Comparison of ENCODE assay signal across 14 mouse cellular contexts in the genomic region with DNA sequence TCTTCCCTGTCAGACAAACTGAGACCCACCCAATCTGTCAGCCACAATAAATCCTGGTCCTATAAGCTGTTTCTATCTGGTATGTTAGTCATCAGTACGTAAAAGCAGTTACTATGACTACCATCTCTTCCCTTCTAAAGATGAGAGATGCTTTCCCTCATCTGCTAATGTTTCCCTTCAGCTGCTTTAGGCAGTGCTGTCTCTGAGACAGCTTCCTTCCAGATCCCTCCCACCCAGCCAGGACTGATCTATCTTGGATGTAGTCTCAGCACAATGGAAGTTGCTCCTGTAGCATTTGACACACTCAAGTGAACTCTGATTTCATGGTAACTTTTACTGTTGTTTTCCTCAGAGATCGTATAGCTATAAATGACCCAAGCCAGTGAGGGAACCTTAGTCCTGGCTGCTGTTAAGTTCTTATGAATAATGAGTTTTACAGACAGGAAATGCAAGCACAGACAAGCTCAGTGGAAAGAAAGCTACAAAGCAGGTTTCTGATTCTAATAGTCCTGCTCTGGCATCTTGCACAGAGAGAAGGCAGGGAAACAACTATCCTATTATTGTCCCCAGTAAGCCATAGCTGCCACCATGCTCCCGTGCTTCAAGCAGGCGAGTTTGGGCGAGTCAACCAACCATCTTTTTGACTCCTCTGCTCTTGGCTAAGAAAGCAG.
DNase-seq lines count a peak whose midpoint lies in the region; ATAC-seq and TF ChIP-seq lines count a peak whose summit lies in the region.
"Had no signal": no experiment of that assay in that cellular context is flagged by ENCODE, and none has a peak within 500 bp of the region (broad histone marks: within the 10 kb centered on the region; RNA-seq: fewer than 3 reads in every experiment).

No protein-coding gene starts in this region.

- peak overlapping the region; percentile 51 for H3K27ac ChIP-seq in kidney, embryonic 15.5 days
- peak overlapping the region; percentile 24 for H3K27ac ChIP-seq in embryonic facial prominence, embryonic 14.5 days (replicated peaks; ENCODE audit: low read depth, low read length)
- H3K27ac ChIP-seq in limb, embryonic 14.5 days (replicated peaks; ENCODE audit: low read depth, low read length) = 0 out of 2 replicates have a peak overlapping the region, but pooled peaks have one; percentile 26
- no peak overlapping the region for H3K27ac ChIP-seq in neural tube, embryonic 15.5 days (replicated peaks)
- H3K27ac ChIP-seq: forebrain, embryonic 15.5 days; hindbrain, embryonic 14.5 days; liver, embryonic 12.5 days; macrophage had no signal

- no peaks in the 10 kb centered on the region for H3K27me3 ChIP-seq in kidney, embryonic 15.5 days
- no peaks in the 10 kb centered on the region for H3K27me3 ChIP-seq in embryonic facial prominence, embryonic 14.5 days (replicated peaks; ENCODE audit: control insufficient read depth, insufficient read depth, low read length)
- H3K27me3 ChIP-seq in limb, embryonic 14.5 days (ENCODE audit: control insufficient read depth, insufficient read depth, low read length) = no peaks in the 10 kb centered on the region
- H3K27me3 ChIP-seq in neural tube, embryonic 15.5 days (replicated peaks) = no peaks in the 10 kb centered on the region
- H3K27me3 ChIP-seq: forebrain, embryonic 15.5 days; liver, embryonic 12.5 days had no signal

- ATAC-seq in kidney, embryonic 15.5 days (replicated peaks; ENCODE audit: low FRiP score) = 0 out of 2 replicates have a peak, but pooled peaks have one; percentile 4
- ATAC-seq in embryonic facial prominence, embryonic 14.5 days (ENCODE audit: low read depth) = peak; percentile 68
- peak; percentile 47; the same call in 1 of the 2 replicates for ATAC-seq in limb, embryonic 14.5 days (ENCODE audit: low FRiP score, low read depth)
- ATAC-seq in neural tube, embryonic 15.5 days (ENCODE audit: low FRiP score) = no peak
- ATAC-seq: forebrain, embryonic 15.5 days; liver, embryonic 12.5 days had no signal

- no peak overlapping the region for H3K9ac ChIP-seq in kidney, embryonic 15.5 days
- no peak overlapping the region for H3K9ac ChIP-seq in embryonic facial prominence, embryonic 14.5 days (ENCODE audit: low read depth, low read length)
- H3K9ac ChIP-seq in limb, embryonic 14.5 days (ENCODE audit: low read depth, low read length, severe bottlenecking) = no peak overlapping the region
- H3K9ac ChIP-seq in neural tube, embryonic 15.5 days (replicated peaks) = no peak overlapping the region
- H3K9ac ChIP-seq: forebrain, embryonic 15.5 days; hindbrain, embryonic 14.5 days; liver, embryonic 12.5 days had no signal

- H3K9me3 ChIP-seq in kidney, embryonic 15.5 days (replicated peaks) = no peaks in the 10 kb centered on the region
- H3K9me3 ChIP-seq in embryonic facial prominence, embryonic 14.5 days (ENCODE audit: control insufficient read depth, low read length) = no peaks in the 10 kb centered on the region
- H3K9me3 ChIP-seq in limb, embryonic 14.5 days (ENCODE audit: control insufficient read depth, low read length) = no peaks in the 10 kb centered on the region
- H3K9me3 ChIP-seq in neural tube, embryonic 15.5 days (replicated peaks) = no peaks in the 10 kb centered on the region
- H3K9me3 ChIP-seq: forebrain, embryonic 15.5 days; liver, embryonic 12.5 days had no signal

- H3K4me3 ChIP-seq in kidney, embryonic 15.5 days (replicated peaks) = no peak overlapping the region
- H3K4me3 ChIP-seq in embryonic facial prominence, embryonic 14.5 days (ENCODE audit: low read depth, low read length) = no peak overlapping the region
- H3K4me3 ChIP-seq in limb, embryonic 14.5 days (replicated peaks; ENCODE audit: low read length) = no peak overlapping the region
- H3K4me3 ChIP-seq in neural tube, embryonic 15.5 days (replicated peaks) = no peak overlapping the region
- H3K4me3 ChIP-seq: forebrain, embryonic 15.5 days; liver, embryonic 12.5 days had no signal

- peaks cover 11% of the 10 kb centered on the region for H3K4me1 ChIP-seq in kidney, embryonic 15.5 days
- H3K4me1 ChIP-seq in embryonic facial prominence, embryonic 14.5 days (ENCODE audit: control insufficient read depth, insufficient read depth, low read length) = peaks cover 6% of the 10 kb centered on the region; the same call in 1 of the 2 replicates
- peaks cover 8% of the 10 kb centered on the region for H3K4me1 ChIP-seq in limb, embryonic 14.5 days (ENCODE audit: control insufficient read depth, insufficient read depth, low read length)
- H3K4me1 ChIP-seq in neural tube, embryonic 15.5 days = 0 out of 2 replicates have a peak, but pooled peaks cover 3% of the 10 kb centered on the region
- H3K4me1 ChIP-seq: forebrain, embryonic 15.5 days had no signal

- 49% methylated on average over 5 of the region's 5 CpGs for WGBS in kidney, embryonic 15.5 days
- WGBS in embryonic facial prominence, embryonic 14.5 days = 47% methylated on average over 5 of the region's 5 CpGs
- 47% methylated on average over 5 of the region's 5 CpGs for WGBS in limb, embryonic 14.5 days
- 59% methylated on average over 5 of the region's 5 CpGs for WGBS in neural tube, embryonic 15.5 days

- no peak for TF ChIP-seq POLR2A in limb, embryonic 14.5 days (IDR thresholded peaks at IDR 0.05; ENCODE audit: borderline replicate concordance, extremely low read depth, insufficient read depth, insufficient read length)

- no peak overlapping the region for H3K4me2 ChIP-seq in kidney, embryonic 15.5 days
- no peak overlapping the region for H3K4me2 ChIP-seq in embryonic facial prominence, embryonic 14.5 days (ENCODE audit: low read depth, low read length)
- H3K4me2 ChIP-seq in limb, embryonic 14.5 days (replicated peaks; ENCODE audit: low read depth, low read length, severe bottlenecking) = no peak overlapping the region
- H3K4me2 ChIP-seq in neural tube, embryonic 15.5 days = no peak overlapping the region
- H3K4me2 ChIP-seq: forebrain, embryonic 15.5 days; hindbrain, embryonic 14.5 days; liver, embryonic 12.5 days had no signal

- peak; percentile 19 for DNase-seq in embryo, embryonic 10.5 days (ENCODE audit: low spot score)
- no peak for DNase-seq in embryo, embryonic 9.5 days (ENCODE audit: extremely low spot score)
- no peak for DNase-seq in kidney, postnatal 36 days
- DNase-seq in embryonic facial prominence, embryonic 14.5 days (ENCODE audit: low spot score) = peak; percentile 65
- DNase-seq in limb, embryonic 14.5 days (ENCODE audit: low spot score) = peak; percentile 52
- DNase-seq in MN1 (ENCODE audit: low spot score) = no peak
- DNase-seq: cerebellum, postnatal 25 days; thymus, postnatal 4 days had no signal

- no peaks in the 10 kb centered on the region for H3K36me3 ChIP-seq in kidney, embryonic 15.5 days
- H3K36me3 ChIP-seq in embryonic facial prominence, embryonic 14.5 days (ENCODE audit: control insufficient read depth, insufficient read depth, low read length) = no peaks in the 10 kb centered on the region
- no peaks in the 10 kb centered on the region; the same call in 1 of the 2 replicates for H3K36me3 ChIP-seq in limb, embryonic 14.5 days (ENCODE audit: control insufficient read depth, insufficient read depth, low read length)
- no peaks in the 10 kb centered on the region for H3K36me3 ChIP-seq in neural tube, embryonic 15.5 days
- H3K36me3 ChIP-seq: forebrain, embryonic 15.5 days; liver, embryonic 12.5 days had no signal

Comparison
In these comparisons a context has a peak if more than half of its experiments do, and no peak if none do; other contexts are left out.
1. DNase-seq: peak in embryo, embryonic 10.5 days (single experiment), embryonic facial prominence, embryonic 14.5 days (single experiment) and limb, embryonic 14.5 days (single experiment); none in embryo, embryonic 9.5 days (single experiment), kidney, postnatal 36 days (0 of 2) and MN1 (single experiment).